Mouse (Mus musculus) CH12.LX (cell line): ENCODE results near the gene Dlx6.

Experiments
- CTCF ChIP-seq, 2 experiments: IDR thresholded peaks in 1 of 2; conservative IDR thresholded peaks in 1 of 2; 2 replicates each; pipeline ENCODE4 v1.5.1; 2011 to 2012; ENCODE audit warnings: low read depth in 2 of 2, low read length in 2 of 2, improper control_type of control experiment in 1 of 2, inconsistent platforms in 1 of 2, mild to moderate bottlenecking in 1 of 2, moderate library complexity in 1 of 2
- ELF1 ChIP-seq: IDR thresholded peaks from 2 replicates; pipeline ENCODE4 v1.6.1; 2014; ENCODE audit warnings: low read depth, mild to moderate bottlenecking, inconsistent platforms, low read length, improper control_type of control experiment
- MYC ChIP-seq: IDR thresholded peaks from 2 replicates; pipeline ENCODE4 v1.6.1; 2011; ENCODE audit warnings: low read depth, mild to moderate bottlenecking, improper control_type of control experiment, low read length
- POLR2A ChIP-seq: IDR thresholded peaks from 2 replicates; pipeline ENCODE4 v1.6.1; 2011; ENCODE audit warnings: low read depth, mild to moderate bottlenecking, improper control_type of control experiment, low read length
- ZMIZ1 ChIP-seq: IDR thresholded peaks from 2 replicates; pipeline ENCODE4 v1.6.1; 2012; ENCODE audit warnings: low read depth, mild to moderate bottlenecking, inconsistent platforms, low read length, improper control_type of control experiment

DNA sequence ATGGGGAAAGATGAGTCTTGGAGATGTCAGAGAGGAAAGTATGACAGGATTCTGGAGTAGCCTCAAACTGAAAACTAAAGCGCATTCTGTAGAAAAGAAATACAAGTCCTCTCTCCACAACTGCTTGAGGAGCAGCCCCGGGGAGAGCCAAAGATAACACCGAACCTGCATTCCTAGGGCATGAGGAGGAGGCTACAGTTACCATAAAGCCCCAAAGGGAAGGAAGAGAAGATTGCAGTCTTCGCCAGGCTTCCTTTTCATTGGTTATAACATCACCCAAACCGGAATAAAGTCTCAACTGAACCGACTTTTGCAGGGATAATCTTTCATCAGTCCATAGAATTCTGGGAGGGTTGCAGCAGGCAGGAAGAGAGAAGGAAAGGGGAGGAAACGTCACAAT, 32.7 kb upstream of the Dlx6 start:
- TF ChIP-seq CTCF (conservative IDR thresholded peaks at IDR 0.05 in 1 of 2, IDR thresholded peaks at IDR 0.05 in 1 of 2; ENCODE audit: low read depth in 2 of 2, low read length in 2 of 2) = no peak
- no peak for TF ChIP-seq MYC
- no peak for TF ChIP-seq ELF1
- no peak for TF ChIP-seq POLR2A
- TF ChIP-seq ZMIZ1 = no peak
